Mouse (Mus musculus) heart, adult 11 months (tissue): ENCODE results near the gene Pcolce.
"Not testable (repeated sequence)": the region's sequence is repeated elsewhere in the genome, so short reads cannot be mapped to it uniquely, and the experiment has no call there.

Source experiments
- DNase-seq: peaks from one replicate; pipeline ENCODE4 v3.0.0; 2022

Gene Pcolce

DNA sequence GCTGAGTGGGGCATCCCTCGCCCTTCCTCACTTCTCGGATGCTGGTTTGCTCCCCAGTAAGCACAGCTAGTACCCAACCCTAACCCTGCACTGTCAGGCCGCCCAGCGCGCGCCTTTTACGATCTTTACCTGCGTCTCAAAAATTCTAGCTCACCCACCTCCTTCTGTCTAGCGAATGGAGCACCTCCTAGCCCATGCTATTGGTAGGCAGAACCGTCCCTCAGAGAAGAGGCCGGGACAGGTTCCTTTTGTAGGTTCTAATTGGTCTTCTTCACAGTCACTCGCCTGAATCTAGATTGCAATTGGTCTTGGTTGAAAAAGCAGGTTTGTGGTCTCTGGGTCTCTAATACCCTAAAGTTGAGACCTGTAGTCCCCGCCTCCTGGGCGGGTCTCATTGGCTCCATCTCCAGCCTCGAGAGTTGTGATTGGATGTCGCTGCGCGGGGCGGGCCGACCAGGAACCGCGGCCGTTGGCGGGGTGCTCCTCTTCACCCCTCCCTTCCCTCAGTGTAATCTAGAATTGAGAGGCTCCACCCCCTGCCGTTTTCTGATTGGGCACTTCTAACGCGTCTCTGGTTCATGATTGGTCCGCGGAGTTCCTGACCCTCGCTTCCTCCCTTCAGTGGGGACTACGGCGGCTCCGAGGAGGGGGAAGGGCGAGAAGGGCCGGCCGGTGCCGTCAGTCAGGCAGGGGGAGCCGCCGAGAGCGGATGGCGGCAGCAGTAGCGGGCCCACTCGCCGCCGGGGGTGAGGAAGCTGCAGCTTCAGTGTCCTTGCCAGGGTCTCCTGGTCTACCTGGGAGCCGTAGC is 15.1 kb upstream of the Pcolce start, which contains the start of the genes Fbxo24, Lrch4 and Gm20605:
Fbxo24 (minus strand) TSS at position 505 of the 808 bp plus-strand sequence.
Lrch4 (plus strand) TSS at position 624 of the 808 bp plus-strand sequence.
Gm20605 (plus strand) TSS at position 678 of the 808 bp plus-strand sequence.
- DNase-seq: peak; percentile 100

DNA sequence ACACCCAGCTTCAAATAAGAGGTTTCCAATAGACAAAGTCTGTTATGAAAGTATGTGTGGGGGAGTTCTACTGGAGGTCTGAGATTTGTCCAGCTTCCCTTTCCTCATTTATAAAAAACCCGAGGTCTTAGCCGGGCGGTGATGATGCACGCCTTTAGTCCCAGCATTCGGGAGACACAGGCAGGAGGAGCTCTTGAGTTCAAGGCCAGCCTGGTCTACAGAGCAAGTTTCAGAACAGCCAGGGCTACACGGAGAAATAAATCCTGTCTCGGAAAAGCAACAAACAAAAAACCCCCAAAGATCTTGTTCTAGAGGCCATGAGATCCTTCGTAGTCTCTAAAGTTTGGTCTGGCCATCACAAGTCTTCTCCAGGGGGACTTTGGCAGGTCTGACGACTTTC is 14.4 kb upstream of the Pcolce start:
- peak; percentile 97 for DNase-seq

DNA sequence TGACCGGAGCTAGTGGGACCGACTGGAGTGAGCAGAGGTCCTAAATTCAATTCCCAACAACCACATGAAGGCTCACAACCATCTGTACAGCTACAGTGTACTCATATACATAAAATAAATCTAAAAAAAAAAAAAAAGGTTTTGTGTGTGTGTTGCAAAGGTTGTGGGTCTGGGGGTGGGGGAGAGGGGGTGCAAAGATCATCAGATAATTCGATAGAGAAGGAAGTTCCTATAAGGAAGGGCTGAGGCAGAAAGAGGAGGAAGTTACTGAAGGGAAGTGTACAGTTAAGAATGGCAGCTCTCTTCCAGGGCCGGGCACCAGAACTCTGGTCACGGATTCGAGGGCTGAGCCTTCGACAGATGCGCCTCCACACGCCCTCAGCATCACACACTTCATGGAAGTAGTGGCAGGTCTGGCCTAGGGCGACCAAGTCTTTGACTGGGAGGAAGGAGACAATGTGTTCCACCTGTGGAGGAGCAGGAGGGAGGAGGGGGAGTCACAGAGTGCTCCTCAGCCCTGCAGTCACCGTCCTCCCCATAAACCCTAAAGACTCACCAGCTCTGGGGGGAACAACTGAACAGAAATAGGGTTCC is 10.4 kb upstream of the Pcolce start:
- no peak for DNase-seq

DNA sequence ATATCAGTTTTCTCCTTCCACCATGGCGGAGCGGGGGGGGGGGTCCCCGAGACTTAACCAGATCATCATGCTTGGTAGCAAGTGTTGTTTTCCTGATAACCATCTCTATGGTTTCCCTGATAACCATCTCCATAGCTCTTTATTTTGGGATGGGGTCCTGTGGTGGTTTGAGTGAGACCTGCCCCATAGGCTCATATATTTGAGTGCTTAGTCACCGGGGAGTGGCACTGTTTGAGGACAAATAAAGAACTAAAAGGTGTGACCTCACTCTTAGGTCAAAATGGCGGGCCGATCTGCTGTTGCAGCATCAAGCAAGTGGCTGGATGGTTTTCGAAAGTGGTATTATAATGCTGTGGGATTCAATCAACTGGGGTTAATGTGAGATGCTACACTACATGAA is 1.8 kb upstream of the Pcolce start:
- no peak for DNase-seq

DNA sequence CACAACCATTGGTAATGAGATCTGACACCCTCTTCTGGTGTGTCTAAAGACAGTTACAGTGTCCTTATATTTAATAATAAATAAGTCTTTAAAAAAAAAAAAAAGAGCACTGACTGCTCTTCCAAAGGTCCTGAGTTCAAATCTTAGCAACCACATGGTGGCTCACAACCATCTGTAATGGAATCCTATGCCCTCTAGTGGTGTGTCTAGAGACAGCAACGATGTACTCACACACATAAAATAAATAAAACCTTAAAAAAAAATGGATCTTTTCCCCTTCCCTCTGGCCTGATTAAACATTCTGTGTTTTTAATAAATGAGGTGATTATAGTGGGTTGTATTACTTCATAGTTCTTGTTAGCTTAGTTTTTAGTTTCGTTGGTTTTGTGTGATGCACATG is 1.3 kb upstream of the Pcolce start:
- not testable (repeated sequence) for DNase-seq

DNA sequence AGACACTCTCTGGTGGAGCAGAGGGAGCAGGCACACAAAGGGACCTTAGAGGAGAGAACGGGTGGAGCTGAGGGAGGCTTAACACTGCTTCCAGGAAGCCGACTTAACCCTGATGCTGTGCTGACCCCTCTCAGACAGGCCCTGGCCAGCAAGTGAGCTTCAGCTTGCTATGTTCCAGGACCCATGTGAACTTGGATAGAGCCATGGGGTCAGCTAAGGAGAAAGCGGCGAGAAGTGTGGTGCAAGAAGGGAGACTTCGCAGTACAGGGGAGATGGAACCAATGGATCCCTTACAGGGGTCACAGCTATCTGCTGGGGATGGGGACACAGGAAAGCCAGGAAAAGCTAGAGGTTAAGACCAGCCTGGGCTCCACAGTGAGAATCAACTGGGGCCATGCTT is 508 bp downstream of the Pcolce start:
- peak; percentile 96 for DNase-seq

DNA sequence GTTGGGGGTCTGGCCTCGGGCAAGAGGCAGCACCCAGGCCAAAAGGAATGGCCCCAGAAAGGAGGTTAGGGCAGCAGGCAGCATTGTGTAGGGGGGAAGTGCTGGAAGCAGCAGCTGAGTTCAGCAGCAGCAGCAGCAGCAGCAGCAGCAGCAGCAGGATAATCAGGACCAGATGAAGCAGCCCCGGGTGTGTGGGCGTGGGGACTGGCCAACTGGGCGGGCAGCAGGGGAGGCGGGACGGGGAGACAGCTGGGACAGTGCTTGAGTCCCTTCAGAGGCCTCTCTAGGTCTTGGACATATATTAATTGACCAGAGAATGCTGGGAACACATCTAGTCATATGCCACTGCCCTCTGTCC is 2.4 kb downstream of the Pcolce start:
- peak; percentile 98 for DNase-seq

DNA sequence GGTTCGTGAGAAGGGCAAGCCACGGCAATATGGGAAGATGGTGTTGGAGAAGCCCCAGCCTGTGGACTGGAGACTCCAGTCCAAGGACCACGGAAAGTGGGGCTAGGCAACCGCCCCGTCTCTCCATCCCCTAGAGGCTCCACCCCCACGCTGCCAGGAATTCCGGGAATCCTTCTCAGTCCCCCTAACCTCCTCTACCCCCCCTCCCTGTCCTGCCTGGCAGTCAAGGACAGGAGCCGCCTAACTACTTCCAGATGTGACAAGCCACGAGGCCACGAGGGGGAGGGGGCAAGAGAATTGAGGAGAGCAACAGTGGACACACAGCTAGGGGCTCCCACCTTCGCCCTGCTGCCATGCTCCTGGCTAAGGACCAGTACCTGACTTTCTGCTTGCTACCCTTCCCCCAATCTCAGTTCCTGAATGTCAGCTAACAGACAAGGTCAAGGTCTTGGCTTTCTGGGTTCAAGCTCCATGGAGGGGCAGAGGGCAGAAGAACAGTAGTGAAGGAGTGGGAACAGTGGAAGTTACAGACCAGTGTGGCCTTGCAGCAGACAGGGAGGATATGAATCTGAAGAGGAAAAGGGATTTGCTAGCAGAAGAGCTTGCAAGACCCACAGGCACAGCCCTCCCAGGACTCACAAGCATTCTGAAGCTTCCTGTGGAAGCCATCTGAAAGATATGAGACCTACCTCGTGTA is 2.9 kb downstream of the Pcolce start:
- DNase-seq: peak; percentile 99

DNA sequence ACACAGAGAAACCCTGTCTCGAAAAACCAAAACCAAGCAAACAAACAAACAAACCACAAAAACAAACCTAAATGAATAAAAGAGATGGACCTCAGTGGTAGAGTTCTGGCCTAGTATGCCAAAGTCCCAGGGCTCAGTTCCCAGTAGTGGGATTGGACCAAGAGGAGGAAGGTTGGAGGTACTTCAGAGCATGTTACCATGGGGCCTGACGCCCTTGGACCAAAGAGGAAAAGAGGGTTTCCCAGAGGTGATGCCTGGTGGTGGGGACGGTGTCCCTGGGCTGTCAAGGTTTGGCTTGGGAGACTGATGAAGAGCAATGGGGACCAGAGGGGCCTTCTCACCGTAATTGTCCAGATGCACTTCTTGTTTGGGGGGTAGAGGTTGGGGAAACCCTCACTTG is 3.5 kb downstream of the Pcolce start:
- peak; percentile 92 for DNase-seq

DNA sequence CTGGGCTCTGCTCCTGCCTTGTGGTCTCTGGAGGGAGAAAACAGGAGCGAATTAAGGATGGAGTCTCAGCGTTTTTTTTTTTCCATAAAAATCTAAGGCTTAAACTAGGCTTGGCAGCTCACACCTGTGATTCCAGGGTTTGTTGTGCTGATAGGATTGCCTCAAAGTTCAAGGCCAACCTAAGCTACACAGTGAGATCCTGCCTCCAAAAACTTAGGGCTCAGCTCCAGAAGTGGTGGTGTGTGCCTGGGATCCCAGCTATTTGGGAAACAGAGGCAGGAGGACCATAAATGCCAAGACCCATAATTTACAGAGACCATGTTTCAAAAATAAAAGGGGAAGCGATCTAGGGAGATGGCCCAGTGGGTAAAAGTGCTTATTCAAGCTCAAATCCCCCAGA is 4.3 kb downstream of the Pcolce start:
- peak; percentile 87 for DNase-seq

DNA sequence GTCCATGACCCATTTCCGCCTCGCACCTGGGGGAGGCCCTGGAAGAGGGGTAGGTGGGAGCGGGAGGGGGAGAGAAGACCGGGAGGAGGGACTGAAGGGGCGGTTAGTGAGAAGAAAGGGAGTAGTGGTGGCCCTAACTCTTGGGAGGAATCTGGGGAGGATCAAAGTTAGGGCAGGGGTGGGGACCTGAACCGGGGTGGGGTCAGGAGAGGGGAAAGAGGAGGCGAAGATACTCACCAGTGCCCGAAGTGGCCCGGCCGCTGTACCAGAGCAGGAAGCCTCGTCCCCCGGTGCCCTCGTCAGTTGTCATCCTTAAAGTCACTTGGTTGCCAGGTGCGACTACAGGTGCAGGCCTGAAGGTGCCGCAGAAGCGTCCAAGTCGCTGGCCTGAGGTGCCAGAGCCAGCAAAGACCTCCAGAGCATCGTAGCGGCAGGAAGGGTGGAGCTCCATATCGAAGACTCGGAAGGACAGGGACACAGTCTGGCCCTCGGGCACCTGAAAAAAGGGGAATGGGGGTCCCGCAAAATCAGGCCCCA is 4.9 kb downstream of the Pcolce start:
- no peak for DNase-seq

DNA sequence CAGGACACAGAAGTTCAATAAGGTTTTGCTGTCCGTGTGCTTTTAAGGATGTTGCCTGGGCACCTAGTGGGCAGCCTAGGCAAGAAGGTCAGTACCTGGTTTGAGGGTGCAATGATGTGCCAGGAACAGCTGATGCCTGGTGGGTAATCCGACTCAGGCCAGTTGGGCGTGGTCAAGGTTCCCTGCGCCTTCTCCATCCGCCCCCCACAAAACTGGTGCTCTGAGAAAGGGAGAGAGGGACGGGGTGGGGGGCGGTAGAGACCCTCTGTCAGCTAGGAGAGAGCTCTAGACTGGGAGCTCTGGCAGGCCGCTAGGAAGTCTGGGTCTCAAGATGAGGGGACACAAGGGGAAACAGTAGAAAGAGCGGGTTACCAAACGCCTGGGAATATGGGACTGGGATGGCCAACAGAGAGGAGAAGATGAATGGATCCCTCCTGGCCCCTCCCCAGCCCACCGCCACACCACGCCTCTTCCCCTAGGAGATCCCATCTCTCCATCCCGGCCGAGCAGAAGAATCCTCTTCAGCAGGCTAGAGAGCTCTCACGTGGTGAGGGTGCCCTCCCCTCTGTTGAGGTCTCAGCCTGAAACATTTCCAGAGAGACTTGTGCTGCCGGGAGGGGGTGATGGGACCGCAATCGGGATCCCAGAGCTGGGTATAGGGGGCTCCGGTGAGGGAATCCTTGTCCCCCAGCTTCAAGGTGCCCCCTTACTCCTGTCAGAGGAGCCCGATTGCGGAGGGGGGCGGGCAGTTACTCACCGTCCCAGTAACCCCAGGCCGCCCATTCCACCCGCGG is 5.5 kb downstream of the Pcolce start:
- peak; percentile 92 for DNase-seq

DNA sequence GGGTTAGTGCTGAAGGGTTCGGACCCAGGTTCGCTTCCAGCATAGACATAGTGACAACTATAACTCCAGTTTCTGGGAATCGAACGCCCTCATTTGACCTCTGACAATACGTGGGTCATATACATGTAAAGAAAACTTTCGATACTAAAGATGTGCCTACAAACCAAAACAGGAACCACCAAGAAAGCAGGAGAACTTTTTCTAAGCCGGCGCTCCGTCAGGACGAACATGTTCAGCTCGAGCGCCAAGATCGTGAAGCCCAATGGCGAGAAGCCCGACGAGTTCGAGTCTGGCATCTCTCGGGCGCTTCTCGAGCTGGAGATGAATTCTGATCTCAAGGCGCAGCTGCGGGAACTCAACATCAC is 12.2 kb downstream of the Pcolce start:
- DNase-seq: no peak

DNA sequence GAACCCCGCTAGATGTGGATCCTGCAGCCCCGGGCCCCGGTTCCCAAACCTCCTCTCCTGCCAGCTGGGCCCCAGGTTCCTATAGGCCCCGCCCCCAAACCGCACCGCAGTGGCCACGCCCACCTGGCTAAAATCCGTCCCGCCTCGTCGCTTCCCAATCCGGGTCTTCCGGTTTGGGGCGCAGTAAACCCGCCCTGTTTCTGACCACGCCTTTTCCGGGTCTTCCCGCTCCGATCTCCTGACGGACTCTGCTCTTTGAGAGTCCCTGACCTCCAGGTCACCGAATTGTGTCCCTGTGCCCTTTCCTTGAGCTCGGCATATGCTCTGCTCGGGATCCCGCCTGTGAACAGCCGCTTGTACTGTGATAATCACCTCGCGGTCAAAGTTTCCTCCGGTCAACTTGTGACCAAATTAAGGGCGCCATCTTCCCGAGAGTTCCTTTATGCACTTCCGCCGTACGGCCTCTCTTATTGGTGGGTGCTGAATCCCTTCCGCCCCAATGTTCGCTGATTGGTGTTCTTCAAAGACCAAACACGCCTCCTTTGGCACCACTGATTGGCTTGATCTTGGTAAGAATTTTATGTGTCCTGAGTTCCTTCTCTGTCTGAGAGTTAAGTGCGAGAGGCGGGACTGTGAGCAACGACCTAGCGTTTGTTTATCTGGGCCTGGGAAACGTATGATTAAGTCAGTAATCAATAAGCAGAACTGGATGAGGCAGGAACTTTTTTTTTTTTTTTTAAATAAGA is 12.8 kb downstream of the Pcolce start, which contains the start of gene Mospd3:
Mospd3 (minus strand) TSS at position 440 of the 746 bp plus-strand sequence.
- DNase-seq: peak; percentile 100

DNA sequence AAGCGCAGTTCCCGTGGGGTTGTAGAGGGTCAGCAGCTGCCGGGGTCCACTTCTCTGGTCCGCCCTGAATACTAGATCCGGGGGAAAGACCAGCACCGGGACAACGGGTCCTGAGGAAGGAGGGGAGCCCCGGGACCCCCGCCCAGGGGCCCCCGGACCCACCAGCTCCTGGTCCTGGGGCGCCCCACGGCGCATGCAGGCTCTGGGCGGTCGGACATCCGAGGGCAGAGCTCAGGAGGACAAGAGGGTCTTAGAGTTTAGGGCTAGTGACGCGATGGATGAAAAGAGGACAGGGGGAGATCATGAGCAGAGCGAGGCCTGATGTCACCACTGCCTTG is 13.3 kb downstream of the Pcolce start:
- no peak for DNase-seq

DNA sequence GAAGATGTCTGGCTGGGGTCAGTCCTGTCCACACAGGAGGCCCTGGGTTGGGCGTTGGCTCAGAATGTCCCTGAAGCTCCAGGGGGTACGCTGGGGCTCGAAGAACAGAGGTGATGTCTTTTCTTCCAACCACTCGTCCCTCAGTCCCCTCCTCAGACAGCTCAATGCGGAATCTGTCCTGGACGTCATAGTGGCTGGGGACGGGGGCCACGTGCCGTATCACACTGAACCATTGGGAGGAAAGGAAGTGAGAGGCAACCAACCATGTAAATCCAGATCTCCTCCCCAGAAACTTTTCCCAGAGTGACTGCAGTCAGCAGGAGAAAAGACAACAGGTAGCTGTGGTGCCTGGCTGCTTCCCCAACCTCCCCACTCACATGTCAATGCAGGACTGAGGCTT is 14.0 kb downstream of the Pcolce start:
- DNase-seq: peak; percentile 95

DNA sequence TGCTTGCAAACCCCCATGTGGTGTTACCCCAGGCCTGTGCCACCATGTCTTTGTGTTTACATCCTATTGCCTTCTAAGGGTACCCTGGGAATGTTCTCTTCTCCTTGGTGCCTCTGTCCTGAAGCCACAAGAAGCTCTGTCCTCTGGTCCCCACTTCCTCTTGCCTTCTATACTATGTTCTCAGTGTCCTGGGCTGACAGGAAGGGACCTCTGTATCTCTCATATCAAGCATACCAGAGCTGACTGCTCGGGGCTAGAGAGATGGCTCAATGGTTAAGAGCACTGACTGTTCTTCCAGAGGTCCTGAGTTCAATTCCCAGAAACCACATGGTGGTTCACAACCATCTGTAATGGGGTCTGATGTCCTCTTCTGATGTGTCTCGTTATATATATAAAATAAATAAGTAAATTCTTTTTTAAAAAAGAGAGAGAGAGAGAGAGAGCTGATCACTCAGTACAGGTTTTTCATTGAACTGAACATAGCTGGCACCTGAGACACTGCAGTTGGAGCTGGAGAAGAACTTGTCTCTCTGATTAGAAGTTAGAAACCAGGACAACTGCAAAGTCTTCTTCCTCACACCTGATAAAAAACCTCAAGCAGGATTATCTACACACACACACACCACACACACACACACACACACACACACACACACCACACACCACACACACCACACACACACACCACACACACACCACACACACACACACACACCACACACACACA is 15.3 kb downstream of the Pcolce start:
- DNase-seq: no peak

DNA sequence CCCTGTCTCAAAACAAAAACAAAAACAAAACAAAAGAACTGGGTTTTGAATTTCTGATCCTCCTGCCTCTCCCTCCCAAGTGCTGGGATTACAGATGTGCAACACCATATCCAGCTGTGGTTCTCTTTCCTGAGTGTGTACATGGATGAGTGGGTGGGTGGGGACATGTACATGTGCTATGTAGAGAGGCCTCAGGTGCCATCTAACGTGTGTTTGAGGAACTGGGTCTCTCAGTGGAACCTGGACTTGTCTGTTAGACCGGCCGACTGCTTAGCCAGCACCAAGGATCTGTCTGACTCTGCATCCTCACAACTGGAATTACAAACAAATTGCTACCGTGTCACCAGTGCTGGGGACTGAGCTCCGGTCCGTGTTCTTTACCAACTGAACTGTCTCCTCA is 16.0 kb downstream of the Pcolce start:
- no peak for DNase-seq

DNA sequence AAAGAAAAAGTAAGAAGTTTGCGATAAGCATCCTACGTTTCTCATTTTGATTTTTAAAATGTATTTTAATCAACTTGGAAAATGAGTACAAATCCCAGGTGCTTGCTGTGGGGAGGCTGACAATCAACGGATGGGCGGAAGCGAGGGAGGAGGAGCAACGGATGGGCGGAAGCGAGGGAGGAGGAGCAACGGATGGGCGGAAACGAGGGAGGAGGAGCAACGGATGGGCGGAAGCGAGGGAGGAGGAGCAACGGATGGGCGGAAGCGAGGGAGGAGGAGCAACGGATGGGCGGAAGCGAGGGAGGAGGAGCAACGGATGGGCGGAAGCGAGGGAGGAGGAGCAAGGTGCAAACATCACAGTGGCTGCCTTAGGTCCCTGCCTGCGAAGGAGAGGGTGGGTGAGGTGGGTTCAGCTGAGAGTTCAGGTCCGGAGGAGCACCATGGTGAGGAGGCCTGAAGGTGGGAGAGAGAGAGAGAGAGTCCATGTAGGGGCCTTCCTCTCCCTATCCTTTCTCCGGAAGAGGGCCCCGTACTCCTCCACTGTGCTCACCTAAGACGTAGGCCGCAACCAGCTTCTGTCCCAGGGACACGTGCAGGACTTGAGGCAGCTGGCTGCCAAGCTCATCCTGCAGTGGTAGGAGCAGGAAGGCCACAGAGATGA is 16.9 kb downstream of the Pcolce start:
- peak; percentile 94 for DNase-seq

DNA sequence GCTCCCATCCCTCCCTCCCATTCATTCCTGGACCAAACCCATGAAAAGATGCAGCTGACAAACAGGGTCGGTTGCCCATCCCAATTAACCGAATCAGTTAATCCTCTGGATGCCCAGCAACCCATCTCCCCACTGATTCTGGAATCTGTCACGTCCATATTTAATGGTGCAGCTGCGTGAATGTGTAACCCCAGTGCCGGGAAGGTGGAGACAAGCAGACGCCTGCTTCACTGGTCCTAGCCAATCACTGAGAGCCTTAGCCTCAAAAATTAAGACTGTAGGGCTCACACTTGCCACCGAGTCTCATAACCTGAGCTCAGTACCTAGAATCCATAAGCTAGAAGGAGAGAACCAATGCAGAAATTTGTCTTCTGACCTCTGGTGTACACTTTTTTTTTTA is 17.7 kb downstream of the Pcolce start:
- no peak for DNase-seq

DNA sequence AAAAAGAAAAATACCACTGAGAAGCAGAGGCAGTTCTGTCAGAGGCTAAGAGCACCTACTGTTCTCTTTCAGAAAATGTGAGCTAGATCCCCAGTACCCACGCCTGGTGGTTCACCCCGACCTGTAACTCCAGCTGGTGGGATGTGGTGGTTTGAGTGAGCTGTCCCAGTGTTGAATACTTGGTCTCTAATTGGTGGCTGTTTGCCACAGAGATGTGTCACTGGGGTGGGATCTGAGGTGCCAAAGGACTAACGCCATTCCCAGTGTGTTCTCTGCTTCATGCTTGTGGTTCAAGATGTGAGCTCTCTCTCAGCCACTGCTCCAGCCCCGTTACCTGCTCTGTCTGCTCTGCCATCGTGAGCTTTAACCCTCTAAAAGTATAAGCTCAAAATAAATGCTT is 23.1 kb downstream of the Pcolce start:
- no peak for DNase-seq
